Mouse (Mus musculus): ENCODE measurements at regions not wholly inside any gene's neighbourhood (a gene's known extent, or its start where the extent isn't known, plus 50 kb on each side); places are given as distances from the start of the nearest gene placed in this dataset.

DNA sequence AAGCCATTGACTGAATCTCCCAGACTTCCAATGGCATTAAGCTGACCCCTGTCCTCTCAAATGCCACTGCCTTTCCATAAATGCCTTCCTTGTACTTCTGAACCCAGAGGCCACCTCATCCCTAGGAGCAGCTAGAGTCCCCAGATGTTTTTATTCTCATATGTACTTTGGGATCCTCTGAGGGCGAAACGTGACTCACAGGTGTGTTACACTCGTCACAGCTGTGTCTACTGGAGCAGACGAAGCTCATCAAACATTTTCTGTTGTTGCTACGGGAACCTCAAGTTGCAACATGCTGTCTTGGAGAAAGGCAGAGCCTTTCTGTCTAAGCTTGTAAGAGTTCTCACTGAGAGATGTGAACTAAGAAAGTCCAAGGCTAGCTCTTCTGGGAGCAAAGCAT is 80.1 kb downstream of the Zfp706 start:
- no peak for TF ChIP-seq CTCF (IDR thresholded peaks at IDR 0.05; ENCODE audit: borderline replicate concordance, extremely low read depth, insufficient read depth, insufficient read length)
- TF ChIP-seq POLR2A (IDR thresholded peaks at IDR 0.05; ENCODE audit: borderline replicate concordance, extremely low read depth, insufficient read depth, insufficient read length, poor library complexity, severe bottlenecking) = no peak

All from brain, embryonic 14.5 days (tissue).